Mouse (Mus musculus): ENCODE data around the gene Mx1. TPM values are rescaled to one million over a fixed set of nuclear protein-coding genes. Genes with fewer than 3 reads are reported as not detected.

Gene Mx1
- polyA plus RNA-seq, 1 experiment from 2014 or later: not detected

GRCm38 (mm10) chr16:97467472-97467871, 4.8 kb upstream of the Mx1 start:
- Histone ChIP-seq H3K4me1 (ENCODE audit: control insufficient read depth, insufficient read depth, low read length) (no peaks in the 10 kb centered on the region), H3K4me2 (replicated peaks; ENCODE audit: low read depth, low read length) (no peak overlapping the region), H3K27me3 (ENCODE audit: control insufficient read depth, insufficient read depth, low read length) (no peaks in the 10 kb centered on the region), H3K9ac (ENCODE audit: low read depth, low read length) (no peak overlapping the region), H3K27ac (ENCODE audit: low read depth, low read length) (no peak overlapping the region), H3K36me3 (ENCODE audit: control insufficient read depth, insufficient read depth, low read length) (no peaks in the 10 kb centered on the region), H3K9me3 (ENCODE audit: control insufficient read depth, low read length) (no peaks in the 10 kb centered on the region), H3K4me3 (ENCODE audit: low read length) (no peak overlapping the region)
- no peak for ATAC-seq (ENCODE audit: low FRiP score, low TSS enrichment)
- WGBS: 78% methylated on average over 3 of the region's 3 CpGs

GRCm38 (mm10) chr16:97466182-97466957, 3.7 kb upstream of the Mx1 start:
- Histone ChIP-seq H3K27ac (ENCODE audit: low read depth, low read length) (no peak overlapping the region), H3K9me3 (ENCODE audit: control insufficient read depth, low read length) (no peaks in the 10 kb centered on the region), H3K9ac (ENCODE audit: low read depth, low read length) (no peak overlapping the region), H3K4me2 (replicated peaks; ENCODE audit: low read depth, low read length) (no peak overlapping the region), H3K36me3 (ENCODE audit: control insufficient read depth, insufficient read depth, low read length) (no peaks in the 10 kb centered on the region), H3K4me1 (ENCODE audit: control insufficient read depth, insufficient read depth, low read length) (no peaks in the 10 kb centered on the region), H3K27me3 (ENCODE audit: control insufficient read depth, insufficient read depth, low read length) (no peaks in the 10 kb centered on the region), H3K4me3 (ENCODE audit: low read length) (no peak overlapping the region)
- 51% methylated on average over 4 of the region's 4 CpGs for WGBS
- ATAC-seq (ENCODE audit: low FRiP score, low TSS enrichment): no peak

DNA sequence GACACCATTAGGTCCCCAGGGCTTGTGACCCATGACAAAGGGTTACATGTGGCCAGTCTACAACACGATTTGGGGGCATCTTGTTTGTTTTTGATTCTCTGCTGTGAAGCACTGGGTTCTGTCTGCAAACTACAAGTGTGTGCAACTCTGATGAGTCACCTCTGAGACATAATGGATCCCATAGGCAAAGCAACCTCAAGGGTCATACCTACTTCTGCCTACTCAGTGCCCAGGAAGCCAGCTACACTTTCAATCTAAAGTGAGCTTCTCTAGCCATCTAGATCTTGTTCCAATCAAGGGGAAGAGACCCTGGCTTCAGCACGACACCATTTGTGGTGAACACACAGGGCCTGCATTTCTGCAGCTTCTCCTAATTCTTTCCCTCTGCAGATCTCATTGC, 1.4 kb downstream of the Mx1 start:
- no peak overlapping the region for H3K9ac ChIP-seq (ENCODE audit: low read depth, low read length)
- no peak overlapping the region for H3K27ac ChIP-seq (ENCODE audit: low read depth, low read length)
- WGBS: 69% methylated on average over 2 of the region's 2 CpGs
- no peaks in the 10 kb centered on the region for H3K27me3 ChIP-seq (ENCODE audit: control insufficient read depth, insufficient read depth, low read length)
- no peak overlapping the region for H3K4me3 ChIP-seq (ENCODE audit: low read length)
- ATAC-seq (ENCODE audit: low FRiP score, low TSS enrichment): no peak
- peaks cover 4% of the 10 kb centered on the region; the same call in 1 of the 2 replicates for H3K9me3 ChIP-seq (ENCODE audit: control insufficient read depth, low read length)
- H3K4me1 ChIP-seq (ENCODE audit: control insufficient read depth, insufficient read depth, low read length): no peaks in the 10 kb centered on the region
- no peaks in the 10 kb centered on the region for H3K36me3 ChIP-seq (ENCODE audit: control insufficient read depth, insufficient read depth, low read length)
- H3K4me2 ChIP-seq (replicated peaks; ENCODE audit: low read depth, low read length): no peak overlapping the region

- 54% methylated on average over 1 of the region's 1 CpGs for WGBS
- Histone ChIP-seq H3K27ac (ENCODE audit: low read depth, low read length) (no peak overlapping the region), H3K9ac (ENCODE audit: low read depth, low read length) (no peak overlapping the region), H3K4me2 (replicated peaks; ENCODE audit: low read depth, low read length) (no peak overlapping the region), H3K4me1 (ENCODE audit: control insufficient read depth, insufficient read depth, low read length) (no peaks in the 10 kb centered on the region), H3K36me3 (ENCODE audit: control insufficient read depth, insufficient read depth, low read length) (no peaks in the 10 kb centered on the region), H3K9me3 (ENCODE audit: control insufficient read depth, low read length) (peaks cover 4% of the 10 kb centered on the region; the same call in 1 of the 2 replicates), H3K27me3 (ENCODE audit: control insufficient read depth, insufficient read depth, low read length) (no peaks in the 10 kb centered on the region), H3K4me3 (ENCODE audit: low read length) (no peak overlapping the region)
- ATAC-seq (ENCODE audit: low FRiP score, low TSS enrichment): no peak
These were observed 2.9 kb downstream of the Mx1 start for GRCm38 (mm10) chr16:97459831-97460230.

- no peak overlapping the region for H3K9ac ChIP-seq (ENCODE audit: low read depth, low read length)
- no peak overlapping the region for H3K27ac ChIP-seq (ENCODE audit: low read depth, low read length)
- H3K4me3 ChIP-seq (ENCODE audit: low read length): no peak overlapping the region
- no peak for ATAC-seq (ENCODE audit: low FRiP score, low TSS enrichment)
- H3K4me1 ChIP-seq (ENCODE audit: control insufficient read depth, insufficient read depth, low read length): no peaks in the 10 kb centered on the region
- H3K36me3 ChIP-seq (ENCODE audit: control insufficient read depth, insufficient read depth, low read length): no peaks in the 10 kb centered on the region
- H3K9me3 ChIP-seq (ENCODE audit: control insufficient read depth, low read length): no peaks in the 10 kb centered on the region
- no peak overlapping the region for H3K4me2 ChIP-seq (replicated peaks; ENCODE audit: low read depth, low read length)
- no peaks in the 10 kb centered on the region for H3K27me3 ChIP-seq (ENCODE audit: control insufficient read depth, insufficient read depth, low read length)
These were observed 15.3 kb downstream of the Mx1 start for GRCm38 (mm10) chr16:97447386-97447785.

GRCm38 (mm10) chr16:97443670-97444263, 18.9 kb downstream of the Mx1 start:
- Histone ChIP-seq H3K4me2 (replicated peaks; ENCODE audit: low read depth, low read length) (no peak overlapping the region), H3K27ac (ENCODE audit: low read depth, low read length) (no peak overlapping the region), H3K4me3 (ENCODE audit: low read length) (no peak overlapping the region), H3K27me3 (ENCODE audit: control insufficient read depth, insufficient read depth, low read length) (no peaks in the 10 kb centered on the region), H3K36me3 (ENCODE audit: control insufficient read depth, insufficient read depth, low read length) (no peaks in the 10 kb centered on the region), H3K4me1 (ENCODE audit: control insufficient read depth, insufficient read depth, low read length) (no peaks in the 10 kb centered on the region), H3K9me3 (ENCODE audit: control insufficient read depth, low read length) (no peaks in the 10 kb centered on the region), H3K9ac (ENCODE audit: low read depth, low read length) (no peak overlapping the region)
- ATAC-seq (ENCODE audit: low FRiP score, low TSS enrichment): peak; percentile 84; the same call in 1 of the 2 replicates
- WGBS: 44% methylated on average over 14 of the region's 14 CpGs

GRCm38 (mm10) chr16:97441967-97442366, 20.7 kb downstream of the Mx1 start:
- Histone ChIP-seq H3K4me1 (ENCODE audit: control insufficient read depth, insufficient read depth, low read length) (no peaks in the 10 kb centered on the region), H3K27me3 (ENCODE audit: control insufficient read depth, insufficient read depth, low read length) (no peaks in the 10 kb centered on the region), H3K4me2 (replicated peaks; ENCODE audit: low read depth, low read length) (no peak overlapping the region), H3K36me3 (ENCODE audit: control insufficient read depth, insufficient read depth, low read length) (no peaks in the 10 kb centered on the region), H3K9ac (ENCODE audit: low read depth, low read length) (no peak overlapping the region), H3K27ac (ENCODE audit: low read depth, low read length) (no peak overlapping the region), H3K9me3 (ENCODE audit: control insufficient read depth, low read length) (no peaks in the 10 kb centered on the region), H3K4me3 (ENCODE audit: low read length) (no peak overlapping the region)
- no peak for ATAC-seq (ENCODE audit: low FRiP score, low TSS enrichment)
- WGBS: 74% methylated on average over 9 of the region's 9 CpGs

- 70% methylated on average over 3 of the region's 3 CpGs for WGBS
- H3K36me3 ChIP-seq (ENCODE audit: control insufficient read depth, insufficient read depth, low read length): no peaks in the 10 kb centered on the region
- H3K4me2 ChIP-seq (replicated peaks; ENCODE audit: low read depth, low read length): no peak overlapping the region
- H3K4me3 ChIP-seq (ENCODE audit: low read length): no peak overlapping the region
- no peaks in the 10 kb centered on the region for H3K4me1 ChIP-seq (ENCODE audit: control insufficient read depth, insufficient read depth, low read length)
- ATAC-seq (ENCODE audit: low FRiP score, low TSS enrichment): no peak
- H3K9me3 ChIP-seq (ENCODE audit: control insufficient read depth, low read length): no peaks in the 10 kb centered on the region
- no peak overlapping the region for H3K9ac ChIP-seq (ENCODE audit: low read depth, low read length)
- H3K27ac ChIP-seq (ENCODE audit: low read depth, low read length): no peak overlapping the region
- no peaks in the 10 kb centered on the region for H3K27me3 ChIP-seq (ENCODE audit: control insufficient read depth, insufficient read depth, low read length)
These were observed 24.5 kb downstream of the Mx1 start for GRCm38 (mm10) chr16:97438191-97438590.

DNA sequence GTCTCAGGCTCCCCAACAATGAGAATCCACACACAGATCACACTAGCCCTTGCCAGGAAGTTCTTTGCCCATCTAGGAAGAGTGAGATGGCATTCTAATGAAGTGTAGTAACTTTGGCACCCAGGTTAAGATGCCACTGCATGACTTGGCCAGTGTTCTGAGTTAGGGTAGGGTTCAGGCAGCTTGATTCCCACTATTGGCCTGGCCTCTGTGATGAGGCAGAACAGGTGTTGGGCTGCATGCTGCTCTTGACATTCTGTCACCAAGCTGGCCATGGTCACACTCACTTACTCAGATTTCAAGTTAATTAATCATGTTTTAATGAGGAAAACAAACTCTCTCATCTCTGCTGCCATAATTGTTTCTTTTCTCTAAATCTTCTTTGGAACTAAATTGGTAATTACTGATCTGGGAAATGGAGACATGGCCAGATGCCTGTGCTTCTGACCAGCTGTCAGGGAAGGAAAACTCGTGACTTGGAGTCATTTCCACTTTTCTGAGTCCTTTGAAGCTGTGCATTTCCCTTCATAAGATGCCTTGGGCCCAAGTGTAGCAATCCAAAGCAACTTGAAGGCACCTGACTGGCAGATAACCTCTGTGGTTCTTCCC, 25.2 kb downstream of the Mx1 start:
- no peak overlapping the region for H3K4me3 ChIP-seq (ENCODE audit: low read length)
- no peak overlapping the region for H3K9ac ChIP-seq (ENCODE audit: low read depth, low read length)
- H3K27ac ChIP-seq (ENCODE audit: low read depth, low read length): no peak overlapping the region
- 30% methylated on average over 1 of the region's 1 CpGs for WGBS
- H3K36me3 ChIP-seq (ENCODE audit: control insufficient read depth, insufficient read depth, low read length): no peaks in the 10 kb centered on the region
- no peak for ATAC-seq (ENCODE audit: low FRiP score, low TSS enrichment)
- H3K9me3 ChIP-seq (ENCODE audit: control insufficient read depth, low read length): no peaks in the 10 kb centered on the region
- H3K4me1 ChIP-seq (ENCODE audit: control insufficient read depth, insufficient read depth, low read length): no peaks in the 10 kb centered on the region
- no peak overlapping the region for H3K4me2 ChIP-seq (replicated peaks; ENCODE audit: low read depth, low read length)
- H3K27me3 ChIP-seq (ENCODE audit: control insufficient read depth, insufficient read depth, low read length): no peaks in the 10 kb centered on the region
